Mouse (Mus musculus) embryonic fibroblast, embryonic 13.5 days (primary cell): ENCODE data around the gene Cd207.

Source experiments
- CTCF ChIP-seq: IDR thresholded peaks from 2 replicates; pipeline ENCODE4 v1.5.1; 2011; ENCODE audit warnings: mild to moderate bottlenecking, control low read depth, low read length, moderate library complexity, borderline replicate concordance; ENCODE audit not compliant: insufficient read depth
- POLR2A ChIP-seq: IDR thresholded peaks from 2 replicates; pipeline ENCODE4 v1.6.1; 2011; ENCODE audit warnings: low read depth, mild to moderate bottlenecking, control low read depth, low read length, moderate library complexity

DNA sequence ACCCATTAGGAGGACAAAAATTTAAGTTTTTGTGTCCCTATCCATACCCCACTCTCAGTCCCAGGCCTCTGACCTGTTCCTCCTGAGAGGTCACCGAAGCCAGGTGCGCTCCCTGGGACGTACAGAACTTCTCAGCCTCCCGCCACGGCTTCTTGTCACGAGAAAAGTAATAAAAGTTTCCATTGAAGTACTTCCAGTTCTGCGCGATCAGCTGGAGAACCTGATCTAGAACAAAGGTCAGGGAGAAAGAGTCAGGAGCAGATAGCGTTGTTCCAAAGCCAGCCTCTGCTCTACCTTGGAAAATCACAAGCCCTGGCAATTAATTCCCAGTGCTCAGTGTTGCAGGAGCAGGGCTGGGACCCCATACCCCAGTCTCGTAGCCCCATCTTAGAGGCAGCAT is 30.9 kb downstream of the Cd207 start:
- TF ChIP-seq CTCF (no peak), POLR2A (no peak)
